Mouse (Mus musculus): ENCODE results near the gene Frs2. TPM values are rescaled to one million over a fixed set of nuclear protein-coding genes. Genes with fewer than 3 reads are reported as not detected.

Frs2 gene
- polyA plus RNA-seq (2014; fragmentation: Nextera tagmentation; extraction: Ambion mirVana) = 21.3 and 23.5 TPM in 2 replicates

DNA sequence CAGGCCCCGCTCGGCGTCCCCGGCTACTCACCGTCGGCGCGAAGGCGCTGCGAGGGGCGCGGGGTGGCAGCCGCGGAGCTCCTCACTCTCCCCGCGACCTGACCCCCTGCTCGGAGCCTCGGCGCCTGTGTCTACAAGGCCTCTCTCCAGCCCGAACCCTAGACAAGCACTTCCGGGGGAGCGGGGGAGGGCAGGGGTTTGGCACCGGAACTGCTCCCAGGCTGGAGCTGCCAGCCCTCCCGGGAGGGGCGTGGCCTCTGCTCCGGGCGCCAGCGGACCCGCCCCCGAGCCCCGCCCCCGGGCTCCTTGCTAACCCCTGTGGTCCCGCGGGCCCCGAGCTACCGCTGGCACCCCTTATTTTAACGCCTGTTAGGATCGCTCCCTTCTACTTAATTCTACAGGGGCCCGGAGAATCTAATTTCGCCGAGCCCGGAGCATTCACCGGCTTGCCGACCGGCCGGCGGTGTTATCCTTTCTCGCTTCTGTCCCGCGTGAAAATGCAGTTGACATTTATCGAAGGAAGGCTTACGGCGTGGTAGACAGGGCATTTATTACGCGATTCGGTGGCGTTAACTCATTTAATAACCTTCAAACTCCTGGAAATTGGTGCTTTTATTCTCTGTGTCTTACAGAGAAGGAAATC, at the start of gene Frs2:
TSS of gene Frs2 (minus strand) at position 174 of the 643 bp plus-strand sequence.
- WGBS = under 1% methylated on average over 55 of the region's 57 CpGs

DNA sequence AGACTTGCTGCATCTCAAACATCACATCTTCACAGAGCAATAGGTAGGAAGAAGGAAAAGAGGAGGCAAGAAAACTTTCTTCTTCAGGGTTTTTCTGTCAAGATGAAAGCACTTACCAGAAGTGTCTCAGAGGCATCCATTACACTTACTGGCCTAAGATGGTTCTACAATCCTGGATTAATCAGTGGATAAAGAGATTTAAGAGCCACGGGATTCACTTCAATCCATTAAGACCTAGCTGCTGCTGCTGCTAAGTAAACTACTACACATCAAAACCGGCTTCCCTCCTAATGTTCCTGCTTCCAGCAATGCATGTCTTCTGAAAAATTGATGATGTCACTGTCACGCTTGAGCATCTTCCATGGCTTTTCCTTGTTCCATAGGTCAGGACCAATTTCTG, 48.4 kb upstream of the Frs2 start:
- H3K4me2 ChIP-seq = no peak overlapping the region
- WGBS = 85% methylated on average over 3 of the region's 3 CpGs
- no peaks in the 10 kb centered on the region for H3K27me3 ChIP-seq (replicated peaks; ENCODE audit: control insufficient read depth, insufficient read depth, low read length)
- H3K27ac ChIP-seq (ENCODE audit: low read depth, low read length) = no peak overlapping the region
- no peak overlapping the region for H3K4me3 ChIP-seq (ENCODE audit: low read depth, low read length)
- no peaks in the 10 kb centered on the region for H3K36me3 ChIP-seq (ENCODE audit: control insufficient read depth, insufficient read depth, low read length)
- no peaks in the 10 kb centered on the region; the same call in 1 of the 2 replicates for H3K4me1 ChIP-seq (replicated peaks; ENCODE audit: control insufficient read depth, insufficient read depth, low read length)
- no peak overlapping the region for H3K9ac ChIP-seq (ENCODE audit: low read depth, low read length)
- ATAC-seq (replicated peaks; ENCODE audit: low FRiP score) (no peak), DNase-seq (ENCODE audit: low spot score) (no peak)
- H3K9me3 ChIP-seq (ENCODE audit: control insufficient read depth, low read length) = no peaks in the 10 kb centered on the region

More for the DNA sequence above, at the start of gene Frs2:
- Histone ChIP-seq H3K4me2 (peak within 1 kb of the TSS; percentile 70), H3K36me3 (ENCODE audit: control insufficient read depth, insufficient read depth, low read length) (no peaks in the 10 kb centered on the region), H3K4me3 (ENCODE audit: low read depth, low read length) (peak within 1 kb of the TSS; percentile 99), H3K4me1 (replicated peaks; ENCODE audit: control insufficient read depth, insufficient read depth, low read length) (peaks cover 44% of the 10 kb centered on the region), H3K27ac (ENCODE audit: low read depth, low read length) (peak within 1 kb of the TSS; percentile 93), H3K27me3 (replicated peaks; ENCODE audit: control insufficient read depth, insufficient read depth, low read length) (no peaks in the 10 kb centered on the region), H3K9ac (ENCODE audit: low read depth, low read length) (peak within 1 kb of the TSS; percentile 95), H3K9me3 (ENCODE audit: control insufficient read depth, low read length) (no peaks in the 10 kb centered on the region)
- ATAC-seq (replicated peaks; ENCODE audit: low FRiP score) = peak; percentile 91
- peak; percentile 98 for DNase-seq (ENCODE audit: low spot score)

DNA sequence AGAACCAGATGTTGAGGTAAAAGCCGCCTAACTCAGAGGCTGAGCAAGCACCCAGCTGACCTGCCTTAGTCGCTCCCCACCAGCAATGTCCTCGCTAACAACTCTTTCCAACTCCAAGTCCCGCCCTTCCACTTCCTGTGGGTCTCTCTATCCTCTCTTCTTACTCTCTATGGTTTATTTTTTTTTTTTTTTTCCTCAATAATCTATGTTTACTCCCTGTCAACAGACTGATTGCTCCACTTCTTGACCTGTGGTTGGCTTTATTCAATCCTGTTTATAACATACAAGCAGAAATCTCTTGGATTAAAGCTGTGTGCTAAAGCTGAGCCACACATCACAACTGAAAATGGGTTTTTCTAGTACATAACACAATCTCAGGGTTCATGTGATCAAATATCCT, 47.4 kb upstream of the Frs2 start:
- ATAC-seq (replicated peaks; ENCODE audit: low FRiP score) = no peak
- H3K36me3 ChIP-seq (ENCODE audit: control insufficient read depth, insufficient read depth, low read length) = no peaks in the 10 kb centered on the region
- WGBS = 87% methylated on average over 4 of the region's 4 CpGs
- no peaks in the 10 kb centered on the region for H3K9me3 ChIP-seq (ENCODE audit: control insufficient read depth, low read length)
- no peak overlapping the region for H3K9ac ChIP-seq (ENCODE audit: low read depth, low read length)
- no peaks in the 10 kb centered on the region; the same call in 1 of the 2 replicates for H3K4me1 ChIP-seq (replicated peaks; ENCODE audit: control insufficient read depth, insufficient read depth, low read length)
- no peak overlapping the region for H3K27ac ChIP-seq (ENCODE audit: low read depth, low read length)
- DNase-seq (ENCODE audit: low spot score) = no peak
- H3K4me2 ChIP-seq = no peak overlapping the region
- H3K27me3 ChIP-seq (replicated peaks; ENCODE audit: control insufficient read depth, insufficient read depth, low read length) = no peaks in the 10 kb centered on the region
- H3K4me3 ChIP-seq (ENCODE audit: low read depth, low read length) = no peak overlapping the region

DNA sequence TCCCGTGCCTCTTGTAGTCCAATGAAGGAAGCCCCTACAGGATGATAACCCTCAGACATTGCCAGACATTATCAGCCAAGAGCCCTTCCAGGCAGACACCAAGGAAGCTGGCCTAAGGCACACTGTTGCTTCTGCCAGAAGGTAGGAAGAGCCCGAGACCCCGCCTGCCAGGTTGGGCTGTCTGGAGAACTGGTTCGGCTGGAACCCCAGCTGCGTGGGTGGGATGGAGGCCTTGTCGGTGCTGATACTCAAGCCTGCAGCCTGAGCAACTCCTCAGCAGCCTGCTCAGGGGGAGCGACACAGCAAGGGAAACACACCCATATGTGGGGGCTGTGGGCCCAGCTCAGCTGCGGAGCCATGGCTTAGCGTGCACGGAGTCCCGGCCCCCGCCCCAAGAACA, 46.7 kb upstream of the Frs2 start:
- no peak for ATAC-seq (replicated peaks; ENCODE audit: low FRiP score)
- Histone ChIP-seq H3K36me3 (ENCODE audit: control insufficient read depth, insufficient read depth, low read length) (no peaks in the 10 kb centered on the region), H3K9ac (ENCODE audit: low read depth, low read length) (no peak overlapping the region)

DNA sequence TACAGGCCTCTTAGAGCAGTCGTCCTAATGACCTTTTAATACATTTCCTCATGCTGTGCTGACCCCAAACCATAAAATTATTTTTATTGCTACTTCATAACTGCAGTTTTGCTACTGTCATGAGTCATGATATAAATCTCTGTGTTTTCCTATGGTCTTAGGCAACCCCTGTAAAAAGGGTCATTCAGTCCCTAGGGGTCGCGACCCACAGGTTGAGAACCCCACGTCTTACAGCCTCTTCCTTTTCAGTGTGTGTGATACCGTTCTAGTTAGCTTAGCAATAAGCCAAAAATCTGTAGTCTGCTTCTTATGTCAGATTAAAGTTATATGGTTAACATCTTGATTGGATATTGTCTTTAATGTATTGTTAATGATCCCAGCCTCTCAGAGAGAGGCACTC, 45.0 kb upstream of the Frs2 start:
- no peaks in the 10 kb centered on the region for H3K36me3 ChIP-seq (ENCODE audit: control insufficient read depth, insufficient read depth, low read length)
- DNase-seq (ENCODE audit: low spot score) (no peak), ATAC-seq (replicated peaks; ENCODE audit: low FRiP score) (no peak)
- H3K4me1 ChIP-seq (replicated peaks; ENCODE audit: control insufficient read depth, insufficient read depth, low read length) = no peaks in the 10 kb centered on the region; the same call in 1 of the 2 replicates
- H3K9me3 ChIP-seq (ENCODE audit: control insufficient read depth, low read length) = no peaks in the 10 kb centered on the region
- H3K4me3 ChIP-seq (ENCODE audit: low read depth, low read length) = no peak overlapping the region
- WGBS = 86% methylated on average over 5 of the region's 5 CpGs
- H3K27me3 ChIP-seq (replicated peaks; ENCODE audit: control insufficient read depth, insufficient read depth, low read length) = no peaks in the 10 kb centered on the region
- H3K4me2 ChIP-seq = no peak overlapping the region
- H3K27ac ChIP-seq (ENCODE audit: low read depth, low read length) = no peak overlapping the region
- H3K9ac ChIP-seq (ENCODE audit: low read depth, low read length) = no peak overlapping the region

More for the DNA sequence above, 46.7 kb upstream of the Frs2 start:
- Histone ChIP-seq H3K27me3 (replicated peaks; ENCODE audit: control insufficient read depth, insufficient read depth, low read length) (no peaks in the 10 kb centered on the region), H3K4me3 (ENCODE audit: low read depth, low read length) (no peak overlapping the region), H3K4me2 (no peak overlapping the region), H3K27ac (ENCODE audit: low read depth, low read length) (no peak overlapping the region), H3K9me3 (ENCODE audit: control insufficient read depth, low read length) (no peaks in the 10 kb centered on the region), H3K4me1 (replicated peaks; ENCODE audit: control insufficient read depth, insufficient read depth, low read length) (no peaks in the 10 kb centered on the region; the same call in 1 of the 2 replicates)
- WGBS = 82% methylated on average over 12 of the region's 12 CpGs
- no peak for DNase-seq (ENCODE audit: low spot score)

DNA sequence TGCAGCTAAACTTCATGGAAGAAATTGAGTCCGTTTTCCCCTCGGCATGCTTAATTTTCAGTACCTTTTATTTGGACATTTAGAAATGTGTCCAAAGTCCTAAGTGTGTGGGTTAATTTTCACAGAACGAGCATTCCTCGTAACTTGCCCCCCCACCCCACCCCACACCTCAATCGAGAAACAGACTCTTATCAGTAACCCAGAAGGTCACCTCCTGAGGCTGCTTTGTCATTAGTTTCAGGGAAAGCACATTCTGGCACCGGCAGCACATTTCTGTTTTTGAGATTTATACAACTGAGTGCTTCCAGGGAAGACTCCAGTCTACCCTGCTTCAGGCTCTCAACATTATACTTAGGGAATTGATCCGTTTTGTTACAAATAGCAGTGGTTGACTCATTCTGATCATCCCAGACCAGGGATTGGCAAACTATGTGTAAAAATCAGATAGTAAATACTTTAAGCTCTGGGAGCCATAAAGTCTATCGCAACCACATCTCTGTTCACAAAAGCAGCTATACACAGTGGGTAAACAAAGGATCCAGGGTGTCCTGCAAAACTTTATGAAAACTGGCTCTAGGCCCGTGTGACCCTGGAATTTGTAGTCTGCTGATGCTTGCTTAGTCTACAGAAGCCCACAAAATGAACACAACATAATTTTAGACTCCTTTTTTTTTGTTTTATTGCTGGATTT, 37.2 kb upstream of the Frs2 start:
- H3K36me3 ChIP-seq (ENCODE audit: control insufficient read depth, insufficient read depth, low read length) = no peaks in the 10 kb centered on the region
- no peak overlapping the region for H3K27ac ChIP-seq (ENCODE audit: low read depth, low read length)
- DNase-seq (ENCODE audit: low spot score) (no peak), ATAC-seq (replicated peaks; ENCODE audit: low FRiP score) (no peak)
- 0 out of 2 replicates have a peak, but pooled peaks cover 3% of the 10 kb centered on the region for H3K4me1 ChIP-seq (replicated peaks; ENCODE audit: control insufficient read depth, insufficient read depth, low read length)
- no peaks in the 10 kb centered on the region for H3K27me3 ChIP-seq (replicated peaks; ENCODE audit: control insufficient read depth, insufficient read depth, low read length)
- H3K9me3 ChIP-seq (ENCODE audit: control insufficient read depth, low read length) = no peaks in the 10 kb centered on the region
- H3K9ac ChIP-seq (ENCODE audit: low read depth, low read length) = no peak overlapping the region
- H3K4me3 ChIP-seq (ENCODE audit: low read depth, low read length) = no peak overlapping the region
- 45% methylated on average over 9 of the region's 9 CpGs for WGBS
- no peak overlapping the region for H3K4me2 ChIP-seq

DNA sequence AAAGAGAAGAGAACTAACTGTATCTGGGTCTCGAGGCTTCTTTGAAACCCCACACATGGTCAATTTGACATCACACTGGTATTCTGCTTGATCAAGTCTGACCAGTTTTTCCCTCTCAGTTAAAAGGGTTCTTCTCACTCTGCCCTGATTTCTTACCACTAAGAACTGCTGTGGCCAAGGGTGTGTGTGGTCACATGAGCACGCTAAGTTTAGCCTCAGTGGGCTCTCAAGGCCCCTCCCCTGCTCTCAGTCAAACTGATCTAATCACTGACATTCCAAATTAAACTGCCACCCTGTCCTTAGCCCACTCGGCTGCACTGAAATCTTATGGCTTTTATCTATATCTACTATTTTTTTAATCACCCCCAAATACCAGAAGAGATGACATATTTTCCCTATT, 32.8 kb upstream of the Frs2 start:
- ATAC-seq (replicated peaks; ENCODE audit: low FRiP score) (no peak), DNase-seq (ENCODE audit: low spot score) (no peak)
- no peak overlapping the region for H3K9ac ChIP-seq (ENCODE audit: low read depth, low read length)
- H3K27ac ChIP-seq (ENCODE audit: low read depth, low read length) = no peak overlapping the region
- H3K4me1 ChIP-seq (replicated peaks; ENCODE audit: control insufficient read depth, insufficient read depth, low read length) = 0 out of 2 replicates have a peak, but pooled peaks cover 3% of the 10 kb centered on the region
- H3K9me3 ChIP-seq (ENCODE audit: control insufficient read depth, low read length) = no peaks in the 10 kb centered on the region
- H3K27me3 ChIP-seq (replicated peaks; ENCODE audit: control insufficient read depth, insufficient read depth, low read length) = no peaks in the 10 kb centered on the region
- H3K36me3 ChIP-seq (ENCODE audit: control insufficient read depth, insufficient read depth, low read length) = no peaks in the 10 kb centered on the region
- 42% methylated on average over 3 of the region's 3 CpGs for WGBS
- H3K4me2 ChIP-seq = no peak overlapping the region
- no peak overlapping the region for H3K4me3 ChIP-seq (ENCODE audit: low read depth, low read length)

DNA sequence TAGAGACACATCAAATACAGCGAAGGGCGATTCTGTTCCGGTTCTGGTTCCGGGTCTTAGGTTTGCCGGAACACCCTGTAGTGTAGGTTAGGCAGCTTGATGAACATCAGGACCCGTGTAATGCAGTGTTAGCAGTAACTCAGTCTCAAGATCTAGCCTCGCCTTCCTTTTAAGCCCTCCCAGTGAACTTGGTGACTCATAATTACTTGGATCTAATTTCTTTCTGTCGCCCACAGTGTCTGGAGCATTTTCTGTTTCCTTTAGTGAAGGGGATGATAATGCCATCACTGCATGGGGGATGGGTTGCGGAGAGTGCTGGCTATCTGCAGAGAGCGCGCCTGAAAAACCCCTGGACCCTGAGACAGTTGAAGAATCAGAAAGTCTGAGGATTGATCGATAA, 26.3 kb upstream of the Frs2 start:
- WGBS = 56% methylated on average over 12 of the region's 12 CpGs
- Histone ChIP-seq H3K4me1 (replicated peaks; ENCODE audit: control insufficient read depth, insufficient read depth, low read length) (peaks cover 10% of the 10 kb centered on the region; the same call in 1 of the 2 replicates), H3K9me3 (ENCODE audit: control insufficient read depth, low read length) (no peaks in the 10 kb centered on the region), H3K9ac (ENCODE audit: low read depth, low read length) (no peak overlapping the region), H3K4me2 (peak overlapping the region; percentile 49), H3K36me3 (ENCODE audit: control insufficient read depth, insufficient read depth, low read length) (no peaks in the 10 kb centered on the region), H3K4me3 (ENCODE audit: low read depth, low read length) (no peak overlapping the region), H3K27me3 (replicated peaks; ENCODE audit: control insufficient read depth, insufficient read depth, low read length) (no peaks in the 10 kb centered on the region), H3K27ac (ENCODE audit: low read depth, low read length) (peak overlapping the region; percentile 16; the same call in 1 of the 2 replicates)
- ATAC-seq (replicated peaks; ENCODE audit: low FRiP score) (no peak), DNase-seq (ENCODE audit: low spot score) (no peak)
